Mouse (Mus musculus) heart, adult 2 months (tissue): ENCODE data around the gene Slc39a11.

Source experiments
- CTCF ChIP-seq: fragments of 200-600 bp; IDR thresholded peaks from 2 replicates; pipeline ENCODE4 v1.8.1; 2022; ENCODE audit warnings: antibody characterized with exemption, mild to moderate bottlenecking, moderate library complexity
- EP300 ChIP-seq: fragments of 200-500 bp; IDR thresholded peaks from 2 replicates; pipeline ENCODE4 v1.6.1; 2011; ENCODE audit warnings: low read depth, low read length, control low read depth; ENCODE audit not compliant: insufficient read depth
- POLR2A ChIP-seq: fragments of 200-500 bp; IDR thresholded peaks from 2 replicates; pipeline ENCODE4 v1.6.1; 2011; ENCODE audit warnings: mild to moderate bottlenecking, low read depth, low read length, control low read depth; ENCODE audit not compliant: insufficient read depth

DNA sequence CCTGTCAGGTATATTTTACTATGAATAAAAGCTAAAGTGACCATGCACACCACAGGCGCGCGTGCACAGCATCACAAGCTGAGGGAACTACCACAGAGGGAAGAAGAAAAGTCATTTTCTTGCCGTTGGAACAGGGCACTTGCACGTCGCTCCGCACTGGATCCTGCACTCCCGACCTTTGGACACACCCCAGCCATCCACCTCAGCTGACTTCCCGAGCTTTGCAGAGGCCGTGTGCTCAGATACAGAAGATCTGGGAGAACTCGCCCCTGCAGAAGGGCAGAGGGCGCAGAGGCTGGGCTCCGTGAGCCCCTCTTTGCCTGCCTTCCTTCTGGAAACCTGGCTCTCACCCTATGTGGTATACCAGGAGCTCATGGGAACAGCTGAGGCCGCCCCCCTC lies 359.0 kb downstream of the Slc39a11 start:
- no peak for TF ChIP-seq CTCF
- no peak for TF ChIP-seq POLR2A
- no peak for TF ChIP-seq EP300
